Mouse (Mus musculus) liver, postnatal 0 days (tissue): ENCODE data around the gene Fam173a.

Experiments
- CTCF ChIP-seq: sonication (generic); IDR thresholded peaks from 2 replicates; pipeline ENCODE4 v1.5.1; 2016; ENCODE audit warnings: antibody characterized with exemption, low read depth
- EP300 ChIP-seq: IDR thresholded peaks from 2 replicates; pipeline ENCODE4 v1.6.1; 2016; ENCODE audit warnings: antibody characterized with exemption, low read depth, mild to moderate bottlenecking

DNA sequence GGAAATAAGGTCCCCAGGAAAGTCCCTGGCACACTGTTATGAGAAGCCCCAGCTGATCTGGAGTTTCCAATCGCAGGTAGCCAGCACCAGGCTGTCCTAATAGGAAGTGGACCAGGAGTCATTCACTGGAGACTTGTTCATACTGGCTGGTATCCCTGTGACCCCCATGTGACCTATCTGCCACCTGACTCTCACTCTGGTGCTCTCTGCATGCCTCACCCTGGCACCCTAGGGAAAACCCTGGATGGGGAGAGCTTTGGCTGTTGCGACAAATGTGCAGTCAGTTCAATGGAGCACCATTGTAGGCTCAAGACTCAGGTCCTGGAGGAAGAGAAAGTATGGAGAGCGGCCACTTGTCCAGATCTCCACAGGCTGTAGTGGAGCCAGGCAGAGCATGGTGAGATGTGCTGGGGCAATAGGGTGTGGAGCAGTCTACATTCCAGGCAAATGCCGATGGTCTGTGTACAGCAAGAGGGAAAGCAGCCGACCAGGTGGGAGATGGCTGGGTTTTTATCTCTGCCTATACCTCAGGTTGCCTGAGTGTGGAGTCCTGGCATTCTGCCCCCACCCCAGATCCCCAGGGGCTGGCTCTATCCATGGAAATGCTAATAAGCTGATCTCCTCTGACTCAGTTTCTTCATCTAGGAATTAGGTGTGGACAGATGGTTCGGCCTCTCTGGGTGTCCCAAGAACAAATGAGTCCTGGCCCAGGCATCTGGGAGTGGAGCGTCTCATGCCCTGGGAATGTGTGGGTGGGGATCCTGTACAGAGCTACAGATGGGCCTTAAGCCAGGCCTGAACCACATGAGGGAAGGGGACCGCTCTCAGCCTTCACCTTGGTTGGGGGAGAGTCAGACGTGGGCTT, 36.1 kb downstream of the Fam173a start:
- TF ChIP-seq CTCF: no peak
- no peak for TF ChIP-seq EP300
